ENCODE assay signal across 30 mouse cellular contexts in the genomic region with DNA sequence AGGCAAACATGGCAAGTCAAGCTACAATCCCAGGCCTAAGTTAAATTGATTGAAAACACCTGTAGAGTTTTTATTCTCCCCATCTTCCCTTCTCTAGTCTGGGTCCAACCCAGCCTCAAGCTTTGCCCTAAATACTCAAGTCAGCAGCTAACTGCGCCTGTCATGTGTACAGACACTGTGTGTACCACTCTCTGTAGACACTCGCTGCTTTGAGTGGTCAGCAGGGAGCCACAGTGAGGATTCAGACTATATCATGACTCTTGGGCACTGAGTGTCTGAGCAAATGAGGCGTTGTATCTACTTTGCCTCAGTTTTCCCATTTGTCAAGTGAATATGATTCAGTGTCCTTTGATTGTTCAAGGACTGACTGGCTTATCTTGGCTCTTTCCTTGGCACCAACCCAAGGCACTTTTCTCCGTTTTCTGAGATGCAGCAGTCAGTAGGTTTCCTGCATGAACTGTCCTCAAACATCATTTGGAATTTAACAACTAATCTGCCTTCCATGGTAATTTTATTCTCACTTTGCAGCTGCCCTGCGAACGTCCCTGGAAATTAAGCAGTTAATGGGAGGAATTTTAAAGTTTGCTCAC. TPM values are rescaled to one million over a fixed set of nuclear protein-coding genes. Genes with fewer than 3 reads are reported as not detected.
A peak's percentile ranks its signal among the peaks of the same experiment; 100 is the strongest.
DNase-seq lines count a peak whose midpoint lies in the region; ATAC-seq lines count a peak whose summit lies in the region.
"Had no signal": no experiment of that assay in that cellular context is flagged by ENCODE, and none has a peak within 500 bp of the region (broad histone marks: within the 10 kb centered on the region; RNA-seq: fewer than 3 reads in every experiment).

No protein-coding gene starts in this region.

- H3K27ac ChIP-seq in heart, embryonic 12.5 days (ENCODE audit: poor library complexity, severe bottlenecking), result peak overlapping the region; percentile 42; the same call in 1 of the 2 replicates
- no peak overlapping the region for H3K27ac ChIP-seq in forebrain, embryonic 16.5 days (ENCODE audit: low read length)
- H3K27ac ChIP-seq: embryonic facial prominence, embryonic 15.5 days; forebrain, embryonic 15.5 days; hindbrain, embryonic 13.5 days; hindbrain, postnatal 0 days had no signal

- no peaks in the 10 kb centered on the region for H3K27me3 ChIP-seq in heart, embryonic 12.5 days (replicated peaks)
- no peaks in the 10 kb centered on the region for H3K27me3 ChIP-seq in forebrain, embryonic 16.5 days (replicated peaks; ENCODE audit: control insufficient read depth, insufficient read depth, low read length)
- H3K27me3 ChIP-seq: CH12.LX; embryonic facial prominence, embryonic 15.5 days; forebrain, embryonic 15.5 days; hindbrain, embryonic 13.5 days; Patski had no signal

- no peak overlapping the region for H3K9ac ChIP-seq in heart, embryonic 12.5 days
- no peak overlapping the region for H3K9ac ChIP-seq in forebrain, embryonic 16.5 days (replicated peaks; ENCODE audit: low read depth, low read length)
- H3K9ac ChIP-seq: embryonic facial prominence, embryonic 15.5 days; forebrain, embryonic 15.5 days; hindbrain, embryonic 13.5 days had no signal

- peaks cover 3% of the 10 kb centered on the region; the same call in 1 of the 2 replicates for H3K9me3 ChIP-seq in heart, embryonic 12.5 days (replicated peaks)
- no peaks in the 10 kb centered on the region for H3K9me3 ChIP-seq in forebrain, embryonic 16.5 days (ENCODE audit: control insufficient read depth, low read length)
- H3K9me3 ChIP-seq: embryonic facial prominence, embryonic 15.5 days; forebrain, embryonic 15.5 days; hindbrain, embryonic 13.5 days had no signal

- H3K4me1 ChIP-seq in heart, embryonic 12.5 days (replicated peaks), result peaks cover 43% of the 10 kb centered on the region
- no peaks in the 10 kb centered on the region; the same call in 1 of the 2 replicates for H3K4me1 ChIP-seq in forebrain, embryonic 16.5 days (replicated peaks; ENCODE audit: control insufficient read depth, insufficient read depth, low read length)
- H3K4me1 ChIP-seq: forebrain, embryonic 15.5 days had no signal

- H3K36me3 ChIP-seq in heart, embryonic 12.5 days, result peaks cover 4% of the 10 kb centered on the region; the same call in 1 of the 2 replicates
- no peaks in the 10 kb centered on the region for H3K36me3 ChIP-seq in forebrain, embryonic 16.5 days (ENCODE audit: control insufficient read depth, insufficient read depth)
- H3K36me3 ChIP-seq: embryonic facial prominence, embryonic 15.5 days; forebrain, embryonic 15.5 days; hindbrain, embryonic 13.5 days had no signal

- H3K4me3 ChIP-seq in heart, embryonic 12.5 days, result no peak overlapping the region
- H3K4me3 ChIP-seq in forebrain, embryonic 16.5 days (replicated peaks; ENCODE audit: low read length), result no peak overlapping the region
- H3K4me3 ChIP-seq: embryonic facial prominence, embryonic 15.5 days; forebrain, embryonic 15.5 days; hindbrain, embryonic 13.5 days had no signal

- 58% methylated on average over 6 of the region's 6 CpGs for WGBS in heart, embryonic 12.5 days
- 78% methylated on average over 6 of the region's 6 CpGs for WGBS in forebrain, embryonic 16.5 days

- no peak for DNase-seq in heart, postnatal 36 days
- peak; percentile 64 to 90 for DNase-seq in adrenal gland, adult (ENCODE audit: inconsistent age in 2 of 2, low spot score in 1 of 2)
- peak; percentile 63 for DNase-seq in adrenal gland, adult 8-10 months
- DNase-seq in adrenal gland, postnatal 36 days, result peak; percentile 70 to 76
- no peak for DNase-seq in thymus, postnatal 14 days
- DNase-seq: cerebellum, adult 11 months; cerebellum, adult 8-10 months; cerebellum, postnatal 14 days; embryo, embryonic 11 days; gastrocnemius, postnatal 10 days; heart, postnatal 4 days; kidney, adult 11 months had no signal

- H3K4me2 ChIP-seq in heart, embryonic 12.5 days, result no peak overlapping the region
- no peak overlapping the region for H3K4me2 ChIP-seq in forebrain, embryonic 16.5 days (ENCODE audit: low read length)
- H3K4me2 ChIP-seq: embryonic facial prominence, embryonic 15.5 days; forebrain, embryonic 15.5 days; hindbrain, embryonic 13.5 days had no signal

- intact Hi-C loops in heart, postnatal 36 days (cut with DNase I), result no loop called here

- no peak for ATAC-seq in heart, embryonic 12.5 days (ENCODE audit: insufficient number of reproducible peaks, low FRiP score)
- ATAC-seq in forebrain, embryonic 16.5 days, result no peak
- ATAC-seq: activated CD4-positive, CD25-positive, alpha-beta regulatory T cell, adult 4 months; forebrain, embryonic 15.5 days; hindbrain, postnatal 0 days; Patski had no signal

RNA-seq across cellular contexts. Expression of gene Gm17571, which starts 13.0 kb away (rescaled TPM):
- polyA plus RNA-seq in heart, embryonic 12.5 days (2016; fragmentation: Nextera tagmentation; extraction: Ambion mirVana), result not detected in 2 replicates
- not detected for total RNA-seq in heart, postnatal 36 days (2021)
- not detected for total RNA-seq in adrenal gland, adult 8-10 months (2022)
- not detected for total RNA-seq in adrenal gland, postnatal 36 days (2021)
- not detected in 2 replicates for polyA plus RNA-seq in forebrain, embryonic 16.5 days (2015; fragmentation: Nextera tagmentation; extraction: Ambion mirVana)
- total RNA-seq: adrenal gland, postnatal 4 days; CH12.LX; common myeloid progenitor, adult 5-6 weeks; gastrocnemius, postnatal 10 days; gastrocnemius, postnatal 4 days; heart, postnatal 4 days; hindbrain, postnatal 0 days had no signal
- polyA plus RNA-seq: activated CD4-positive, CD25-positive, alpha-beta regulatory T cell, adult 4 months; brain, embryonic 14.5 days; embryonic facial prominence, embryonic 11.5 days; embryonic facial prominence, embryonic 15.5 days; forebrain, embryonic 11.5 days; forebrain, embryonic 15.5 days; frontal cortex, adult 2 months; heart, embryonic 16.5 days; hindbrain, embryonic 13.5 days; hindbrain, postnatal 0 days; intestine, embryonic 14.5 days; Patski had no signal

Comparison
In these comparisons a context has a peak if more than half of its experiments do, and no peak if none do; other contexts are left out.
1. DNase-seq: peak in adrenal gland, adult (2 of 2), adrenal gland, adult 8-10 months (single experiment) and adrenal gland, postnatal 36 days (2 of 2); none in heart, postnatal 36 days (0 of 2) and thymus, postnatal 14 days (single experiment).